Mouse (Mus musculus) MEL (cell line): ENCODE measurements around the gene Tspan9. TPM values are rescaled to one million over a fixed set of nuclear protein-coding genes. Genes with fewer than 3 reads are reported as not detected.

Experiments used
- DNase-seq: peaks from one replicate; pipeline ENCODE4 v3.0.0; 2011; ENCODE audit warnings: low read depth, low spot score
- H3K27ac ChIP-seq: 2 replicates; pipeline ENCODE4 v1.5.1; 2012; ENCODE audit warnings: low read depth, mild to moderate bottlenecking, control low read depth, low read length, moderate library complexity; ENCODE audit not compliant: control insufficient read depth
- H3K27me3 ChIP-seq, 2 experiments: fragments of 150-350 bp in 1 of 2; sonication (generic) in 1 of 2; 2 replicates each; pipeline ENCODE4 v1.6.1; 2012; ENCODE audit warnings: low read length in 2 of 2, mild to moderate bottlenecking in 2 of 2, improper control_type of control experiment in 1 of 2, moderate library complexity in 1 of 2; ENCODE audit not compliant: insufficient read depth in 2 of 2, control insufficient read depth in 1 of 2
- H3K36me3 ChIP-seq, 2 experiments: 2 replicates each; pipeline ENCODE4 v1.6.1; 2012 to 2014; ENCODE audit warnings: low read length in 2 of 2, improper control_type of control experiment in 1 of 2, inconsistent platforms in 1 of 2, mild to moderate bottlenecking in 1 of 2; ENCODE audit not compliant: insufficient read depth in 2 of 2, control insufficient read depth in 1 of 2
- H3K4me1 ChIP-seq, 2 experiments: fragments of 150-350 bp in 1 of 2; sonication (generic) in 1 of 2; 2 replicates each; pipeline ENCODE4 v1.6.1; 2012; ENCODE audit warnings: low read length in 2 of 2, improper control_type of control experiment in 1 of 2, mild to moderate bottlenecking in 1 of 2; ENCODE audit not compliant: insufficient read depth in 2 of 2, control insufficient read depth in 1 of 2
- H3K4me3 ChIP-seq, 2 experiments: fragments of 150-350 bp in 1 of 2; sonication (generic) in 1 of 2; 2 replicates each; pipeline ENCODE4 v1.5.1; 2012; ENCODE audit warnings: low read depth in 2 of 2, low read length in 2 of 2, mild to moderate bottlenecking in 2 of 2, moderate library complexity in 2 of 2, control low read depth in 1 of 2, improper control_type of control experiment in 1 of 2; ENCODE audit not compliant: control insufficient read depth in 1 of 2, insufficient read depth in 1 of 2
- H3K79me2 ChIP-seq: 2 replicates; pipeline ENCODE4 v1.6.1; 2012; ENCODE audit warnings: mild to moderate bottlenecking, low read length, moderate library complexity; ENCODE audit not compliant: control insufficient read depth, poor library complexity, insufficient read depth
- H3K9ac ChIP-seq: 2 replicates; pipeline ENCODE4 v1.6.1; 2012; ENCODE audit warnings: low read depth, mild to moderate bottlenecking, control low read depth, low read length, moderate library complexity; ENCODE audit not compliant: control insufficient read depth, poor library complexity, severe bottlenecking
- H3K9me3 ChIP-seq: fragments of 150-350 bp; sonication (generic); replicated peaks from 2 replicates; pipeline ENCODE4 v1.6.1; 2012; ENCODE audit warnings: mild to moderate bottlenecking, low read length, improper control_type of control experiment, moderate library complexity; ENCODE audit not compliant: insufficient read depth
- CHD1 ChIP-seq: IDR thresholded peaks from 2 replicates; pipeline ENCODE4 v1.6.1; 2012; ENCODE audit warnings: low read depth, mild to moderate bottlenecking, inconsistent platforms, low read length, improper control_type of control experiment
- CHD2 ChIP-seq: IDR thresholded peaks from 2 replicates; pipeline ENCODE4 v1.6.1; 2011; ENCODE audit warnings: low read length, improper control_type of control experiment
- CTCF ChIP-seq, 3 experiments: IDR thresholded peaks in 2 of 3; conservative IDR thresholded peaks in 1 of 3; 2 replicates each; pipeline ENCODE4 v1.5.1; 2011 to 2012; ENCODE audit warnings: low read length in 3 of 3, low read depth in 2 of 3, mild to moderate bottlenecking in 2 of 3, improper control_type of control experiment in 1 of 3, inconsistent platforms in 1 of 3, mixed read lengths in 1 of 3, moderate library complexity in 1 of 3; ENCODE audit not compliant: control insufficient read depth in 1 of 3, insufficient read depth in 1 of 3, poor library complexity in 1 of 3, severe bottlenecking in 1 of 3
- E2F4 ChIP-seq: IDR thresholded peaks from 2 replicates; pipeline ENCODE4 v1.6.1; 2011; ENCODE audit warnings: low read depth, low read length, improper control_type of control experiment, borderline replicate concordance
- ELF1 ChIP-seq: IDR thresholded peaks from 2 replicates; pipeline ENCODE4 v1.6.1; 2014; ENCODE audit warnings: low read depth, mild to moderate bottlenecking, inconsistent platforms, low read length, improper control_type of control experiment, moderate library complexity
- GATA1 ChIP-seq: IDR thresholded peaks from 2 replicates; pipeline ENCODE4 v1.6.1; 2011; ENCODE audit warnings: low read depth, low read length, improper control_type of control experiment
- HCFC1 ChIP-seq: IDR thresholded peaks from 2 replicates; pipeline ENCODE4 v1.6.1; 2012; ENCODE audit warnings: low read depth, mild to moderate bottlenecking, inconsistent platforms, low read length, improper control_type of control experiment, moderate library complexity
- JUND ChIP-seq: IDR thresholded peaks from 2 replicates; pipeline ENCODE4 v1.6.1; 2011; ENCODE audit warnings: low read depth, mild to moderate bottlenecking, improper control_type of control experiment, low read length
- KAT2A ChIP-seq: conservative IDR thresholded peaks from 2 replicates; pipeline ENCODE4 v1.6.1; 2012; ENCODE audit warnings: low read depth, low read length, improper control_type of control experiment, inconsistent platforms
- MAFK ChIP-seq: IDR thresholded peaks from 2 replicates; pipeline ENCODE4 v1.6.1; 2011; ENCODE audit warnings: low read depth, mild to moderate bottlenecking, low read length, improper control_type of control experiment, borderline replicate concordance
- MAX ChIP-seq: IDR thresholded peaks from 2 replicates; pipeline ENCODE4 v1.6.1; 2011; ENCODE audit warnings: low read length, improper control_type of control experiment
- MAZ ChIP-seq: IDR thresholded peaks from 2 replicates; pipeline ENCODE4 v1.6.1; 2012; ENCODE audit warnings: low read depth, mild to moderate bottlenecking, inconsistent platforms, low read length, improper control_type of control experiment
- MEF2A ChIP-seq: IDR thresholded peaks from 2 replicates; pipeline ENCODE4 v1.6.1; 2014; ENCODE audit warnings: low read depth, mild to moderate bottlenecking, inconsistent platforms, low read length, improper control_type of control experiment; ENCODE audit not compliant: poor library complexity, insufficient replicate concordance, severe bottlenecking; ENCODE audit errors: extremely low read depth
- MXI1 ChIP-seq: IDR thresholded peaks from 2 replicates; pipeline ENCODE4 v1.6.1; 2011; ENCODE audit warnings: mild to moderate bottlenecking, low read depth, low read length, improper control_type of control experiment
- MYC ChIP-seq: IDR thresholded peaks from 2 replicates; pipeline ENCODE4 v1.6.1; 2011; ENCODE audit warnings: low read depth, mild to moderate bottlenecking, low read length, improper control_type of control experiment, moderate library complexity
- NELFE ChIP-seq: IDR thresholded peaks from 2 replicates; pipeline ENCODE4 v1.6.1; 2011; ENCODE audit warnings: low read depth, low read length, improper control_type of control experiment
- POLR2A ChIP-seq, 2 experiments: IDR thresholded peaks; 2 replicates each; pipeline ENCODE4 v1.6.1; 2011 to 2012; ENCODE audit warnings: low read length in 2 of 2, mild to moderate bottlenecking in 2 of 2, control low read depth in 1 of 2, improper control_type of control experiment in 1 of 2, low read depth in 1 of 2, moderate library complexity in 1 of 2; ENCODE audit not compliant: control insufficient read depth in 1 of 2, insufficient read depth in 1 of 2, poor library complexity in 1 of 2
- POLR2AphosphoS5 ChIP-seq: IDR thresholded peaks from 2 replicates; pipeline ENCODE4 v1.6.1; 2012; ENCODE audit warnings: low read depth, borderline replicate concordance, mild to moderate bottlenecking, inconsistent platforms, low read length, moderate library complexity, mixed read lengths
- RAD21 ChIP-seq: IDR thresholded peaks from 2 replicates; pipeline ENCODE4 v1.6.1; 2011; ENCODE audit warnings: mild to moderate bottlenecking, low read depth, low read length, improper control_type of control experiment
- RCOR1 ChIP-seq: IDR thresholded peaks from 2 replicates; pipeline ENCODE4 v1.6.1; 2012; ENCODE audit warnings: low read depth, mild to moderate bottlenecking, inconsistent platforms, low read length, improper control_type of control experiment
- SIN3A ChIP-seq: IDR thresholded peaks from 2 replicates; pipeline ENCODE4 v1.6.1; 2012; ENCODE audit warnings: low read length, improper control_type of control experiment, inconsistent platforms
- SMC3 ChIP-seq: IDR thresholded peaks from 2 replicates; pipeline ENCODE4 v1.6.1; 2011; ENCODE audit warnings: low read depth, low read length, improper control_type of control experiment
- TAL1 ChIP-seq: IDR thresholded peaks from 2 replicates; pipeline ENCODE4 v1.6.1; 2012; ENCODE audit warnings: mild to moderate bottlenecking, inconsistent platforms, low read length, moderate library complexity, mixed read lengths
- TBP ChIP-seq: IDR thresholded peaks from 2 replicates; pipeline ENCODE4 v1.8.0; 2011; ENCODE audit warnings: low read depth, low read length, improper control_type of control experiment
- UBTF ChIP-seq: IDR thresholded peaks from 2 replicates; pipeline ENCODE4 v1.6.1; 2012; ENCODE audit warnings: low read depth, mild to moderate bottlenecking, inconsistent platforms, low read length, improper control_type of control experiment, moderate library complexity, borderline replicate concordance; ENCODE audit not compliant: insufficient read depth
- USF1 ChIP-seq: IDR thresholded peaks from 2 replicates; pipeline ENCODE4 v1.6.1; 2014; ENCODE audit warnings: low read depth, mild to moderate bottlenecking, inconsistent platforms, low read length, improper control_type of control experiment, moderate library complexity
- USF2 ChIP-seq, 2 experiments: IDR thresholded peaks; 2 replicates each; pipeline ENCODE4 v1.6.1; 2011 to 2012; ENCODE audit warnings: improper control_type of control experiment in 2 of 2, low read length in 2 of 2, borderline replicate concordance in 1 of 2, inconsistent platforms in 1 of 2, low read depth in 1 of 2, mild to moderate bottlenecking in 1 of 2; ENCODE audit not compliant: insufficient read depth in 1 of 2
- ZKSCAN1 ChIP-seq: IDR thresholded peaks from 2 replicates; pipeline ENCODE4 v1.6.1; 2012; ENCODE audit warnings: low read depth, mild to moderate bottlenecking, inconsistent platforms, low read length, improper control_type of control experiment, moderate library complexity
- ZMIZ1 ChIP-seq: IDR thresholded peaks from 2 replicates; pipeline ENCODE4 v1.6.1; 2012; ENCODE audit warnings: low read depth, mild to moderate bottlenecking, inconsistent platforms, low read length, improper control_type of control experiment, moderate library complexity
- polyA plus RNA-seq, 2 experiments: library from polyadenylated mRNA; stranded (reverse) in 1 of 2; unstranded in 1 of 2; fragments of >175 nt in 1 of 2; fragments of >200 nt in 1 of 2; gene quantifications; 2 replicates each; pipeline versions ENCODE4 v1.2.1 to v1.2.4; 2012; ENCODE audit warnings: low replicate concordance in 2 of 2, low read depth in 1 of 2; ENCODE audit not compliant: insufficient read length in 2 of 2, insufficient read depth in 1 of 2, missing spikeins in 1 of 2
- total RNA-seq: library from RNA; depleted of rRNA; stranded (reverse); fragments of 300-350 nt; gene quantifications from 2 replicates; pipeline ENCODE4 v1.2.3, GENCODE M21; 2012

The Tspan9 gene
- total and polyA plus RNA-seq, 3 experiments, result 0.08 to 3.4 TPM; not detected in 1

GRCm38 (mm10) chr6:127999118-127999517 lies 144.3 kb downstream of the Tspan9 start:
- no peak overlapping the region for H3K27ac ChIP-seq
- no peak for DNase-seq
- H3K36me3 ChIP-seq, result no peaks in the 10 kb centered on the region
- H3K4me1 ChIP-seq, result no peaks in the 10 kb centered on the region
- TF ChIP-seq POLR2AphosphoS5 (no peak), MAZ (no peak), MYC (no peak), SIN3A (no peak), HCFC1 (no peak), ZKSCAN1 (no peak), MAX (no peak), MXI1 (no peak), E2F4 (no peak), KAT2A (no peak), MEF2A (no peak), ELF1 (no peak), CHD2 (no peak), RCOR1 (no peak), ZMIZ1 (no peak)
- TF ChIP-seq, all 39 proteins: peak for 0
- no peaks in the 10 kb centered on the region for H3K9me3 ChIP-seq
- no peak overlapping the region for H3K9ac ChIP-seq
- no peak overlapping the region for H3K4me3 ChIP-seq
- H3K79me2 ChIP-seq, result no peaks in the 10 kb centered on the region
- no peaks in the 10 kb centered on the region for H3K27me3 ChIP-seq

DNA sequence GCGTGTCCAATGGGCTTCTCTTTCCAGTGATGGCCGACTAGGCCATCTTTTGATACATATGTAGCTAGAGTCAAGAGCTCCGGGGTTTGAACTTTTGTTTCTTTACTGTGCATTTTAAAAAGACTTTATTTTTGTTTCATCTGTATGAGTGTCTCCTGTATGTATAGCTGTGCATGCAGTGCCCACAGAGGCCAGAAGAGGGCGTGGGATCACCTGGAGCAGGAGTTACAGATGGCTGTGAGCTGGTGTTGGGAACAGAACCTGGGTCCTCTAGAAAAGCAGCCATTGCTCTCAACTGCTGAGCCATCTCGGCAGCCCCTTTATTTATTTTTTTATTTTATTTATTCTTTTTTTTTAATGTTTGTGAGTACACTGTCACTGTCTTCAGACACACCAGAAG lies 146.5 kb downstream of the Tspan9 start:
- Histone ChIP-seq H3K9ac (no peak overlapping the region), H3K36me3 (no peaks in the 10 kb centered on the region), H3K4me1 (no peaks in the 10 kb centered on the region), H3K27me3 (no peaks in the 10 kb centered on the region), H3K79me2 (no peaks in the 10 kb centered on the region), H3K27ac (no peak overlapping the region), H3K4me3 (no peak overlapping the region), H3K9me3 (no peaks in the 10 kb centered on the region)
- no peak for DNase-seq
- TF ChIP-seq MYC (no peak), USF2 (IDR thresholded peaks at IDR 0.05; ENCODE audit: borderline replicate concordance in 1 of 2, insufficient read depth in 1 of 2, low read depth in 1 of 2, low read length in 2 of 2) (no peak), ELF1 (no peak), MAFK (no peak), UBTF (no peak), KAT2A (no peak), NELFE (no peak), TAL1 (no peak), SMC3 (no peak), CHD2 (no peak), TBP (no peak), USF1 (no peak), GATA1 (no peak), CHD1 (no peak), CTCF (IDR thresholded peaks at IDR 0.05 in 2 of 3, conservative IDR thresholded peaks at IDR 0.05 in 1 of 3; ENCODE audit: control insufficient read depth in 1 of 3, insufficient read depth in 1 of 3, low read depth in 2 of 3, low read length in 3 of 3, poor library complexity in 1 of 3, severe bottlenecking in 1 of 3) (no peak), RAD21 (no peak), POLR2A (IDR thresholded peaks at IDR 0.05; ENCODE audit: control insufficient read depth in 1 of 2, insufficient read depth in 1 of 2, low read depth in 1 of 2, low read length in 2 of 2, poor library complexity in 1 of 2) (no peak), MAZ (no peak), JUND (no peak)
